Mouse (Mus musculus) heart, adult 2 months (tissue): Measurements from ENCODE around the gene Hdac4.

Experiments used
- CTCF ChIP-seq: fragments of 200-600 bp; IDR thresholded peaks from 2 replicates; pipeline ENCODE4 v1.8.1; 2022; ENCODE audit warnings: antibody characterized with exemption, mild to moderate bottlenecking, moderate library complexity
- EP300 ChIP-seq: fragments of 200-500 bp; IDR thresholded peaks from 2 replicates; pipeline ENCODE4 v1.6.1; 2011; ENCODE audit warnings: low read depth, low read length, control low read depth; ENCODE audit not compliant: insufficient read depth

- no peak for TF ChIP-seq CTCF
- no peak for TF ChIP-seq EP300
Observed at GRCm38 (mm10) chr1:92111026-92111425, 84.5 kb downstream of the Hdac4 start.
